Mouse (Mus musculus) spleen, embryonic (tissue): ENCODE measurements around the gene Gabbr1.
"Not testable (repeated sequence)": the region's sequence is repeated elsewhere in the genome, so short reads cannot be mapped to it uniquely, and the experiment has no call there.

Source experiments
- CTCF ChIA-PET: fragments of 350-600 bp; sonication (Branson Sonifier 250); formaldehyde crosslinking; loops from one replicate; lab custom pipeline; 2022; lab: Charles Lee

Gabbr1 gene

DNA sequence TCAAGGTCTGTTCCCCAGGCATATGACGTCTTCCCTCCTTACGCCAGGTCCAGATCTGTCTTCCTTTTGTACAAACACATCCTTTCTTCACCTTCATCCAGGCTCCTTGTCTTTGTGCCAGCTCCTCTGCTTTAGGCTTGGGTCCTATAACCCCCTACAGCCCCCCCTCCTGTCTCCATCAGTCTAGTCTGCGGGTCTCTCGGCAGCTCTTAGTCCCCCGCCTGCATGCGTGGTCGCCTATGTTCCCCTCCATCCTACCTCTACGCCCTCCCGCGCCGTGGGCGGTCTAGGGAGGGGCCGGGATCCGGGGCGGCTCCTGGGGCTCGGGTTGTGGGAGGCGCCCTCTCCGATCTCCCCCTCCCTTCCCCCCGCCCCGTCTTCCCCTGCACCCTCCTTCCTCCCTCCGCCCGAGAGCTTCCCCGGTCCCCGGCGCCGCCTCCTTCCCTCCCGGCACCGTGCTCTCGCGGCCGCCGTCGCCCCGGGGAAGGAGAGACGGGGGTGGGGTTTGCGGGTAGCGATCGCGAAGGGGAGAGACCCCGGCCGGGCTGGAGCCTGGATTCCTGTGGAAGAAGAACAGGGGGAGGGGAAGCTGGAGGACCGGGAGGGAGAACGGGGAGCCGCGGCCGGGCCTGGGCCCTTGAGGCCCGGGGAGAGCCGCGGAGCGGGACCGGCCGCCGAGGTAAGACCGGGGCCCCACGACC is at the start of gene Gabbr1:
TSS of gene Gabbr1 (plus strand) at position 356 of the 701 bp plus-strand sequence.
- CTCF ChIA-PET = no interaction called here

DNA sequence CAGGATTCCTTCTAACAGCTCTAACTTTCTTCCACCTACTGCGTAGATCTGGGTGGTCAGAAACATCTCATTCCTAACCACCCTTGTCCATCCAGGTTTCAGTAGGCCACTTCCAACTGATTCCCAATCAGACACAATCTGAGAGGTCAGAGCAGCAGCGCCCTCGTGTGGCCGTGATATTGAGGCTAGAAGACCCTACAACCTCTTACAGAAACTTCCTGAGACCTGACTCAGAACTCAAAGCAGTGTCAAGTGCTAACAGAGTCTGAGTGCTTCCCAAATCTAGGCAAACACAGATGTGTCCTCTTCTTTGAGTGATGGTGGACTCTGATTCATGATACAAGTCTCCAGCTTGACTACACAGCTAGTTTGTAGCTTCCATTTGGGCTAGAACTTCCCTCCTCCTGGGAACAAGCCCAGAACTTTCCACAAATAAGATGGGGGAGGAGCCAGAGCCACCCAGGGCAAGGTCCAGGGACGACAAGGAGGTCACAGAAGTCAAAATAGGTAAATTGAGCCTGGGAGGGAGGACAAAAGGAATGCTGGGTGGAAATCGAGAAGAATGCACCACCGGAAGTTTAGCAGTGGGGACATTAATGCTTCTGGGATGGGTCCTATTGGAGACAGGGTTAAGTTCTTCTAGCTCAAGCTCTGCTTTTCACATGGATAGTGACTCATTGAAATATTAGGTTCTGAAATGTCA is 48.6 kb upstream of the Gabbr1 start:
- CTCF ChIA-PET = no interaction called here

DNA sequence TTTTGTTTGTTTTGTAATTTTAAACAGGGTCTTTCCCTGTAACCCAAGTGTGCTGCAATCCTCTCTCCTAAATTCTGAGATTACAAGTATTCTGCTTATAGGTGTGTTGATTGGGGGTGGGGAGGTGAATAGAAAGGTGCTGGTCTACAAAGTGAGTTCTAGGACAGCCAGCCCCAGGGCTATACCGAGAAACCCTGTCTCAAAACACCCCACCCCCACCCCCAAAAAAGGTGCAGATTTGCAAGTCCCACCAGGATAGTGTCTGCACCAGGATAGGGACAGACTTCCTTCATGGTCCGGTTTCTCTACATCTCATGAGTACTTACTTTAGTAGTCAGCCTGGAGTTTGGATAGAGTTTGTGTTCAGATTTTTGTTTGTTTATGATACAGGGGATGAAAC is 47.3 kb upstream of the Gabbr1 start:
- CTCF ChIA-PET = no interaction called here

DNA sequence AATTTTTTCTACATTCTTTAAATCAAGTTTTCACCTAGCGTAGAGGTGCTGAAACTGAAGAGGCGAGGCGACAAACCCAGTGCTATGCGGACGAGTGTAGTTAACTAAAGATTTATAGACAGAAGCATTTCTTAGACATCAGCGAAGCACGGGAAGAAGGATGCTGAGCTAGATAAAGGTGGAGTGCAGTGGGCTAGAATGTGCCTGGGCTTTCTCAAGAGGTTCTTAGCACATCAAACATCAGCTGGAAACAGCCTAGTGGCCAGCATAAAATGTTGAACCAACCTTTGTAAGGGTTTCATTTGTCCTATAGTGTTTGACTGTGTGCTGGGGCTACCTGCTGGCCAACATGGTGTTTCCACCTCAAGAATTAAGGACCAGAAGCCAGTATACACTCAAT is 44.9 kb upstream of the Gabbr1 start, which contains the start of gene Zfp57:
TSS of gene Zfp57 (plus strand) at position 301 of the 400 bp plus-strand sequence.
- CTCF ChIA-PET = no interaction called here

DNA sequence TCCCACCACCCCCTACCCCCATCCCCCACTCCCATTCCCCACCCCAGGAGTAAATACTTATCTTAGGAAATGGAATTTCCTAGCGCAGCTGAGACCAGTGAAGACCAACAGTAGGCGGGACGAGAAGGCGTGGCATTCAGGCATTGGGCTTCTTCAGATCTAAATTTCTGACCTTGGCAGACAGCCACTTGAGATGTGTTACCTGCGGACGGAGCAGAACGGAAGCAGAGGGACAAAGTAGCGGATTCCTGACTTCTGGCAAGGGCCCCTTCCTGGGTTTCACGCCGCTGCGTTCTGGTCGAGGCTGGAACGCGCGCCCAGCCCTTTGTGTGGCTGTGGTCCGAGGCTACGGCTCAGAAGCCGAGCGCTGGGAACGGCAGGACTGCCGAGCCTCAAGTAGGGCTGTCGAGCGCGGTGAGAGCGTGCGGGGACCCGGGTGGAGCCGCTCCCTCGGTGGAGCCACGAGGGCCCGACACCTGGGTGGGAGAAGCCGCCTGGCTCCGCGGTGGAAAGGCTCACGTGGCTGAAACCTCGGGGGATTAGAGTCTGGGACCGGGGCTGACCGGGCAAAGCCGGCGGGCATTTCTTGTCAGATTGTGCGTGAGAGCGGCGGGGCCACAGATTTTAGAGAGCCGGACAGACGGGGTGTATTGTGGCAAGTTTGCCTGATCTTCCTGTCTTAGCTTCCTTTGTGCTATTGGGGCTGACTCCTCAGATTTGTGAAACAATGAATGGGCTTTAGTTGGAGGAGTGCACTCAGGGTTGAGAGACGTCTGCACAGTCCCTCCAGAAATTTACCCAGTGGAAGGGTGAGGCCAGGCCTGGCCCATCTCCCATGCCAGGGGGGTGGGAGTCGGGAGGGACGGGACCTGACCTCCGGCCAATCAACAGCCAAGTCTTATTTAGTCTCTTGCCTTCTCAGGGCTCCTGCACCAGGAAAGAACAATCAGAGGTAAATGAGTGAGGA is 43.1 kb upstream of the Gabbr1 start:
- CTCF ChIA-PET = no interaction called here

DNA sequence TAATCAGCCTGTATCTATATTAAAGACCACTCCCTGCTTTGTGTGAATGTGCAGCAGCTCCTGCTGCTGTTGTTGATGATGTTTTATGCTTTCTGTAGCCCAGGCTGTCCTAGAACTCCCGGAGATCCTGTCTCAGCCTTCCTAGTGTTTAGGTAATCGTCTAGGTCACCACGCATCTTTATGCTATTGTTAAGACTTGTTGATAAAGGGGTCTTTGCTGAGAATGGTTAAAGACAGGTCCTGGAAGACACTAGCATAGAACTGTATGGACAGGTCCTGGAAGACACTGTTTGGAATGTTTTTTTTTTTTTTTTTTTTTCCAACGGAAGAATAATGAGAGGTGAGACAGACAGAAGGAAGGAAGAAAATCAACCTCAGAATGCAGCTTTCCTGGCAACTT is 42.4 kb upstream of the Gabbr1 start:
- CTCF ChIA-PET = no interaction called here

DNA sequence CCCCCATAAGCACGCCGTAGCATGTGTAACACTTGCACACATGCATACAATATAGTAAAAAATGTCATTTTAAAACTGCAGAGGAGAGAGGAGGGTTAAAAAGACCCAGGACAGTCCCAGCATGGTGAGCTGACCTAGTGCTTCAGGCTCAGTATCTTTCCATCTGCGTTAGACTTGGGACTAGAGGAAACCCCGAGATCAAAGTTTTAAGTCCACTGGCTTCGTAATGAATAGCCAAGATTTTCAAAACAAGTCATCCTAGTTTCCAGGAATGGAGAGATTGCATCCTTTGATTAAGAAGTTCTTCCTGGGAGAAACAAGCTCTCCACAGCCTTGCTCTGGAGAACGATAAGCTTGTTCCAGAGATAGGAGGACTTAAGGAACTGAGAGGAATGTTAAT is 37.6 kb upstream of the Gabbr1 start:
- CTCF ChIA-PET = interaction anchor here (0.5 kb wide), 1 partner anchor 14 kb away, joined by 4 read pairs; no protein-coding TSS in a partner anchor

DNA sequence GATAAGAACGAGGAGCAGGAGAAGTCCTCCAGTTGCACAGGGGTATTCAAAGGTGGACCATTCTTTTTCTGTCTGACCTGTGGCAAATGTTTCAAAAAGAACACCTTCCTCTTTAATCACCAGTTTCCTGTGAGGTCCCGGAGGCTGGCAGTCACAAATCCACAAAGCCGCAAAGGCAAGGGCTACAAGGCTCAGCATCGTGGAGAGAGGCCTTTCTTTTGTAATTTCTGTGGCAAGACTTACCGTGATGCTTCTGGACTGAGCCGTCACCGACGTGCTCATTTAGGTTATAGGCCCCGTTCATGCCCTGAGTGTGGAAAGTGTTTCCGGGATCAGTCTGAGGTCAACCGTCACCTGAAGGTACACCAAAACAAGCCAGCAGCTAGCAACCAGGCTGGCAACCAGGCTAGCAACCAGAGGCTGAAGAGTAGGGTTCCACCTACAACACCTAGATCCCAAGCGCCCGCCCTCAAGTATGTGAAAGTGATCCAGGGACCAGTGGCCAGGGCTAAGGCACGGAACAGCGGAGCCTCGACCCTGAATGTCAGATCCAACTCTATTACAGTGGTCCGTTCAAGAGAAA is 36.2 kb upstream of the Gabbr1 start:
- CTCF ChIA-PET = no interaction called here

DNA sequence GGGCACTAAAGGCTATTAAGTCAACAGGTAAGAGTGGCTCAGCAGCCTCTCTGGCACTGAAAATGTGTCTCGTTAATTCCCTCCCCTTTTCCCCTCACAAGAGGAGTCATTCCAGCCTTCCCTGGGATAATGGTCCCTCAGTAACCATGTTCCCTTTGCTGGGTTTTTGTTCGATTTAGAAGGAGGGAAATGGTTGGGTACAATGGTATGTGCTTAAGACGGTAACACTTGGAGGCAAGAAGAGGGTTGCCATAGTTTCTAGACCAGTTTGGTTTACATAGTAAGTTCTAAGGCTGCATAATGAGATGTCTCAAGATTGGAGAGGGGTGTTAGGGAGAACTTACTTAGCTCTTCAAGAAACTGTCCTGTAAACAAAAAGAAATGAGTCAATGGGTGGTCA is 34.0 kb upstream of the Gabbr1 start:
- CTCF ChIA-PET = no interaction called here

DNA sequence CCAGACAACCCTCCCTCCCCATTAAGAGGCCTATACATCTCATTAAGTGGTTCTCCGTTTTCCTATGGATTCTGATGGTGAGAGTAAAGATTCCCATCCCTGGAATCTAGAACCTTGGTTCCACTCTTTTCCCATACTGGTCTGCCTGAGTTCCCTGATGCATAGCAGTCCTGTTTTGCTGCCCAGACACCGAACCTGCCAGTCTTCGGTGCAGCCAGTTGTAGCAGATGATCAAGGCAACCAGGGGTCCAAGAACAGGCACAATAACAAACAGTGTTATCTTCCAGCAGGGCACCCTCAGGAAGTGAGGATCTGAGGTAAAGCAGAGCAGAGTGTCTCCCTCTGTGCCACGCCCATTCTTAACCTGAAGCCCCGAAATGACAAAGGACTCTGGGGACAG is 33.6 kb upstream of the Gabbr1 start:
- CTCF ChIA-PET = no interaction called here

DNA sequence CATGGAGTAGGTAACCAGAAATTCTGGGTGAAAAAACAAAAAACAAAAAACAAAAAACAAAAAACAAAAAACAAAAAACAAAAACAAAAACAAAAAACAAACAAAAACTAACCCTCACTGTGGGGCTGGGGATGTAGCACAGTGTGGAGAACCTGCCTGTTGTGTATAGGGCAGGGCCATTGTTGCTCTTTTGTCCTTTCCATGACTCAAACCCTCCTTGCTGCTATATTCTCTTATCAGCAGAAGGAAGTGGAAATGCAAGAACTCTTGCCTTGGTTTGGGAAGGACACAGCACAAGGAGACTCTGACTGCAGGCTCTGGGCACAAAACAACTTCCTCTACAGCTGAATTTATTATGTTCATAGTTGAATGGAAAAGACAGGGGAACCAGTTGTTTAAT is 29.4 kb upstream of the Gabbr1 start:
- CTCF ChIA-PET = no interaction called here

DNA sequence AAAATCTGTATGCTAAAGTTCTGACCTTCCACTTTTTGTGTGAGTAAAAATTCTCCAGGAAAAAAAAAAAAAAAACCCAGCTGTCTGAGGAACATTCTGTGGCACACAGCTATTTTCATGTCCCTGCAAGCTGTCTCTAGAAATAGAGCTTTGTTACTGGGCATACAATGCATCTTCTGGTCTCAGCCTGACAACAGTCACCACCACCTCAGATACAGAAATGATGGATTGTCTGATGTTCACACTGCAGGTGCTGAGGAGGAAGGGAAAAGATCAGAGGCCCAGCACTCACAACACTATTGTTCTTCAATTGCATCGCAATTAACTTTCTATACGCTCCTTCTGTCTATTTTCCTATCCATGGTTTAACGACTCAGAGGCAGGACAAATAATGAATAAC is 27.4 kb upstream of the Gabbr1 start:
- CTCF ChIA-PET = no interaction called here

DNA sequence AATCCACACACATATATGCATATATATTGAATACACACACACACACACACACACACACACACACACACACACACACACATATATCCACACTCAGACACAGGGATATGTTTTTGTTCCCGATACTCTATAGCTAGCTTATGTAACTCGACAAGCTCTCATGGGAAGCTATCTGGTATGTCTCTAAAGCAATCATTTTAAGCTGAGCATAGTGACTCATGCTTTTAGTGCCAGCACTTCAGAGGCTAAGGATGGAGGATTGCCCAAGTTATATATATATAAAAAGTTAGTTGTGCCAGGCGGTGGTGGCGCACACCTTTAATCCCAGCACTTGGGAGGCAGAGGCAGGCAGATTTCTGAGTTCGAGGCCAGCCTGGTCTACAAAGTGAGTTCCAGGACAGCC is 26.5 kb upstream of the Gabbr1 start:
- CTCF ChIA-PET = not testable (repeated sequence)

DNA sequence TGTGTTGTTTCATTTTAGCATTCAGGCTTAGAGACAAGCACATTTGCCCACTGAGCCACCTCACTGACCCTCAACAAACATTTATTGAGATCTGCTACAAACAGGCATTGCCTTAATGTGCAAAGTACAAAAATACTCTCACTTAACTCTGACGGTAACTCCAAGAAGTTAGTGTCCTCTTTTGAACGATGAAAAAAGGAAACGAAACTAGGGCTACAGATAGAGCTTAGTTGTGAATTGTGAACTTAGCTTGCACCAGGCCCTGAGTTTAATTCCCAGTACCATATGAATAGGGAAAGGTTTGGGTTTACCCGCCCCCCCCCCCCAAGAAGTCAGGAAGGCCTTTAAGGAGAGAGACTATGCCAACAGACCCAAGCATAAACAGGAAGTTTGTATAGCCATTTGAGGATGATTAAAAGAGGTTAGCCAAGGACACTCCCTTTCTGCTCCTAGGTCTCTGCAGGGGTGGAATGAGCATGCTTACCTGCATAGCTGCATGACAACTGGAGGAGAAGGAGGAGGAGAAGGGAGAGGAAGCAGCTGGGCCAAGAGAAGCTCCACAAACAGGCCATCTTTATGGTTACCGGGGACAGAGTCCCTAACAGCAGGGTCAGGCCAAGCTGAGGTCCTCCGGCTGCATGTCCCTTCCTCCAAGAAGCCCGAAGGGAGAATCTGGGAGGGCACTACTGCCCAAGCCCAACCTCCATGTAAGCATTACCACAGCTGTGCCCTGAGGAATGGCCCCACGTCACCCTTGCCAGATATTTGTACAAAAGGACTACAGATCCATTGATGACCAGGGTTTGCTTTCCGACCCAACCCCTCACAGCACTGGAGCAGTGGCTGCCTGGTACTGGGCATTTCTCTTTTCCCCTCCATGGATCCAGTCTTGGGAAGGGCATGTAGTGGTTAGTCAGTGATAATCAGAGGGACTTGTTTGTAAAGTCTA is 22.9 kb upstream of the Gabbr1 start, which contains the start of gene Mog:
TSS of gene Mog (minus strand) at position 771 of the 949 bp plus-strand sequence.
- CTCF ChIA-PET = no interaction called here

DNA sequence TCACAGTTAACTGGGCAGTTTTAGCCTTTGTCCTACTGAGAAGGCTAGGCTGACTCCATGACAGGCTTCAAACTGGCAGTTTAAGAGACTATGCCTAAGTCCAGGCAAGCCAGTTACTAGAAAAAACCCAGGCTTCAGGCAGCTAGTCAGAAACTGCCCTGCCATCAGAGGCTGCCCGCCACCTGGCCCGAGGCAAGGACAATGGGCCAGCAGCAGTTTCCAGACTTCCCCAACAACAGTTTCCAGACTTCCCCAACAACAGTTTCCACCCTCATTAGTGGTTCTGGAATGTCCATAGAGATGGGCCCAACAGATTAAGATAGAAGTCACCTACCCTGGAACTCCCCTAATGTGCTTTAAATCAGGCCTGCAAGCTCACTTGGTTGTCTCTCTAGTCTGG is 19.3 kb upstream of the Gabbr1 start:
- CTCF ChIA-PET = no interaction called here

DNA sequence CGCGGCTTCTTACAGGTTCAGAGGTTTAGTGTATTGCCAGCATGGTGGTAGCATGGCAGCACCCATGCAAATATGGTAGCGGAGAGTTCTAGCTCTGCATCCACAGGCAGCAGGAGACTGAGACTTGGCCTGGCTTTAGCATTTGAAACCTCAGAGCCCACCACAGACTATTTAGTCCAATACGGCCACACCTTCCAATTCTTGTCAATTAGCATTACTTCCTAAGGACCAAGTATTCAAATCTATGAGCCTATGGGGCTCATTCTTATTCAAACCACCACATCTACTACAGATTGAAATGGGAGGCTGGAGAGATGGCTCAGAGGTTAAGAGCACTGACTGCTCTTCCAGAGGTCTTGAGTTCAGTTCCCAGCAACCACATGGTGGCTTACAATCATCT is 18.3 kb upstream of the Gabbr1 start:
- CTCF ChIA-PET = no interaction called here

DNA sequence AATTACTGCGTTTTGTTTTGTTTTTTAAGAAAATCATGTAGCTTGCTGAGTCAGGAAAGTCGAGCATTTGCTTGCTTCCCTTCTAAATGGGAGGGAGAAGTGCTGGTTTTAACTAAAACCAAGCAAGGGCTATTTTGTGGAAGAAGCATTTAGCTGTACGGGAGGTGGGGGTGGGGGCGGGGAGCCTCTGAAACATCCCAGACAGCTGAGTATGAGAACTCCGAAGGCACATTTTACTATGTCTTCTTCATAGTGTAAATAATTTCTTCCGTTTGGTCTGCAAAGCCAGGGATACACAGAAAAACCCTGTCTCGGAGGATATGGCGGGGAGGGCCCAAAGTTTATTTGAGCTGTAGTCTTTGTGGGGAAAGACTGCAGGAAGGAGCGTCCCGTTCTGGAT is 17.6 kb upstream of the Gabbr1 start:
- CTCF ChIA-PET = no interaction called here

DNA sequence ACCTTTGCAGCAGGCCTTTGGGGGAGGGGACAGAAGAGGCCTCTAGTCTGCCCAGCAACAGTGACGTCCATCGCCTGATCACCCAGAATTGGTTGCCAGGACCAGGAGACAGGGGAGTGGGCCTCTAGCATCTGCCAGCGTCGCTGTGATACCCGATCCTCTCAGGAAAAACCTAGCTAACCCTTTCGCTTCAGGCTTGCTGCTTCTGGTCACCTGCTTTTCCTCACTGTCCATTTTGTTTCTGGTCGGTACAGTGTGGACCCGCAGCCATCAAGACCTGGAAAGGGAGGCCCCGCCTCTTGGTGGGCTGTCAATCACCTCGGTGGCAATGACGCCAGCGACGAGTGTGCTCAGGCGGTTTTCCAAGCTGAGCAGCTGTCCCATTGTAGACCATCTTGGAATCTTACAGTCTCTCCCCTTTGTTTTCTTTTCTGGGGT is 17.1 kb upstream of the Gabbr1 start:
- CTCF ChIA-PET = no interaction called here

DNA sequence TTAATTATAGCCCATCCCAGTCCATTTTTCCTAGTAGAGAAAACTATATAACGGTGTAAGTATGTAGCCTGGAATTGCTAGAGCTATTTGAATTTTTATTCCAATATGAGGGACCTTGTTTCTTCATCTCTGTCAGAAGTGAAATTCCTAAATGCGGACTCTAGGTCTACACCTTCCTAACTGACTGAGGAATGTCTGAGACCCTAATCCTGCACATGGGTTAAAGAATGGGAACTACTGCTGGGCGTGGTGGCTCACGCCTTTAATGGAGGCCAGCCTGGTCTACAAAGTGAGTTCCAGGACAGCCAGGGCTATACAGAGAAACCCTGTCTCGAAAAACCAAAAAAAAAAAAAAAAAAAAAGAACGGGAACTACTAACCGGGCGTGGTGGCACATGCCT is 16.6 kb upstream of the Gabbr1 start:
- CTCF ChIA-PET = no interaction called here

DNA sequence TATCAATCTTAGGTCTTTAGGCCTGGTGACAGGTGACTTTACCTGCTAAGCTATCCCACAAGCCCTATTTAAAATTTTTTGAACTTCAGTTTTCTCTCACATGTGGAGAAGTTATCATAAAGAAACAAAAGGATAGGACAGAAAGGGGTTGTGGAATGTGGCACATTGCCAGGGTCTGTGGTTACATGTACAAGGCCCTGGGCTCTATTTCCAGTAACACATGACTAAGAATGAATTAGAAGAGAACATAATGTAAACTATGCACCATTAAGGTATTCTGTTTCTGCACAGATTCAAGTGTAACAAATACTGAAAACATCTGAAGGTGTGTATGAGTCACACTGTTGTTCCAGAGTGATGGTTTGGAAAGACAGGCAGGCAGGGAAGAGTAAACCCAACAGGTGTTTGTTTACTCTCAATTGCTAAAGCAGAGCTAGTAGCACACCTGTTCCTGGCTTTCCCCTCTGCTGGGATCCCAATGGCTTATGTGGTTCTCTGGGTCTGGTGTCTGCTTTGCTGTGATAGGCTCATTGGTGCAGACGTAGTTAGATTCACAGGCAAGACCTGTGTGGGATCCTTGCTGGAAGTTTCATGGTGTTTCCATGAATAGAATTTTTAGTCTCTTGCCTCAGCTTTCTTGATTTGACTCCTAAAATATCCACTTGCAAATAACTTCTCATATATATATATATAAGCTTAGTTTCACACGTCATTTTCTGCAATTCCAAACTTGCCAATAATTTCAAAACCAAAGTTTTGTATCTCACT is 6.5 kb upstream of the Gabbr1 start:
- CTCF ChIA-PET = interaction anchor here (0.6 kb wide), 1 partner anchor 150 kb away, joined by 21 read pairs; no protein-coding TSS in a partner anchor
